Mouse (Mus musculus): Measurements from ENCODE around the gene Cep170b.

Cep170b gene

GRCm38 (mm10) chr12:112737081-112737480 is 16.8 kb downstream of the Cep170b start:
- DNase-seq, result peak; percentile 64

DNA sequence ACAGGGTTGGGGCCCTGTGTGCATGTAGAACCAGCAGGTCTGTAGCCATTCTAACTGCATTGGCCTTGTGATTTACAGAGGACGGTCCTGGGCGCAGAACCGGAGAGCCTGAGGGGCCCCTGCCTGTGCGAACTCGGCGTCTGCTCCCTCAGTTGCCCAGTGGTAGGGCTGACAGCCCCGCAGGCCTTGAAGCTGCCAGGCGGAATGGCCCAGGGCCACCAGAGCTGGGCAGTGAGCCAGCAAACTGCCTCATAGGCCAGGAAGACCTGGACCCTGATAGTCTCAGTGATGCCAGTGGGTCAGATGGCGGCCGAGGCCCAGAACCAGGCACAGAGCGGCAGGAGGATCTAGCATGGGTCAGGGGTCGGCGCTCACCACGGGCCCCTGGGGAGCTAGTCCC is 17.5 kb downstream of the Cep170b start:
- DNase-seq, result peak; percentile 96

DNA sequence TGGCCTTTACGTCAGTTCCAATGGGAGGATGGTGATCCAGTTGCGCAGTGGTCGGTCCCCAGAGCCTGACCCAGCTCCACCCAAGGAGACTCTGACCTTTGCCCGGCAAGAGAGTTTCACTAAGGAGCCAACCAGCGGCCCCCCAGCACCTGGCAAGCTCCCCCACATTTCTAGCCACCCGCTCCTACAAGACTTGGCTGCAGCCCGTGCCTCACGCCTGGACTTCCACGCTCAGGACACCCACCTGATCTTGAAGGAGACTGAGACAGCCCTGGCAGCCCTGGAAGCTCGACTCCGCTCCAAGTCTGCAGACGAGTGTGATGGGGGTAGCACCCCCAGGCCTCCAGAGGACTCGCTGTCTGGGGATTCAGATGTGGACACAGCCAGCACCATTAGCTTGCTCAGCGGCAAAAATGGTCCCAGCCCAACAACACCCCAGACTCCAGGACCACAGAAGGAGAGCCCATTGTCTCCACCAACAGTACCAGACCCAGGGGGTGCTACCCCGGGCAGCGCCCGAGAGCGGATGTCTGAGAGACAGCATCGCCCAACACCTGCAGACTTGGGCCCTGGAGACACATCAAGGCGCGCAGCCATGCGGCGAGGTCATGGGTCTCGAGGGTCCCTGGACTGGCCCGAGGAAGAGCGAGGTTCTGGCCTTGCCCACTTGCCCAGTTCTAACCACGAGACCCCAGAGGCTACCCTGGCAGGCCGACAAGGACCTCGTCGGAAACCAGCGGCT is 18.2 kb downstream of the Cep170b start:
- peak; percentile 74 for DNase-seq

- DNase-seq, result peak; percentile 66
Measured at GRCm38 (mm10) chr12:112739023-112739568, 18.8 kb downstream of the Cep170b start.

DNA sequence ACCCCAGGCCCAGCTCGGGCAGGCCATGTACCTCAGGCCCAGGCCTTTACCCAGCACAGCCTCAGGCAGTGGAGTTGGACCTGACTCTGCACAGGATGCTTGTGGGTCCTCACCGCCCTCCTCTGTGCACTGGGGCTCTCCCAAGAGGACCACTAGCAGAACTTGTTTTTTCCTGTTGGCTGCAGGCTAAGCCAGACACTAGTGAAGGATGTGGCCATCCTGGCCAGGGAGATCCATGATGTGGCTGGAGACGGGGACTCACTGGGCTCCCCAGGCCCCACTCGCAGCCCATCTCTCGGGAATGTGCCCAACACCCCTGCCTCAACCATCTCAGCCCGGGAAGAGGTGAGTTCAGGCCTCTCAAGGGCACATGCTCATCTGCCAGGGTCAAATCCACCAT is 22.5 kb downstream of the Cep170b start:
- no peak for DNase-seq

DNA sequence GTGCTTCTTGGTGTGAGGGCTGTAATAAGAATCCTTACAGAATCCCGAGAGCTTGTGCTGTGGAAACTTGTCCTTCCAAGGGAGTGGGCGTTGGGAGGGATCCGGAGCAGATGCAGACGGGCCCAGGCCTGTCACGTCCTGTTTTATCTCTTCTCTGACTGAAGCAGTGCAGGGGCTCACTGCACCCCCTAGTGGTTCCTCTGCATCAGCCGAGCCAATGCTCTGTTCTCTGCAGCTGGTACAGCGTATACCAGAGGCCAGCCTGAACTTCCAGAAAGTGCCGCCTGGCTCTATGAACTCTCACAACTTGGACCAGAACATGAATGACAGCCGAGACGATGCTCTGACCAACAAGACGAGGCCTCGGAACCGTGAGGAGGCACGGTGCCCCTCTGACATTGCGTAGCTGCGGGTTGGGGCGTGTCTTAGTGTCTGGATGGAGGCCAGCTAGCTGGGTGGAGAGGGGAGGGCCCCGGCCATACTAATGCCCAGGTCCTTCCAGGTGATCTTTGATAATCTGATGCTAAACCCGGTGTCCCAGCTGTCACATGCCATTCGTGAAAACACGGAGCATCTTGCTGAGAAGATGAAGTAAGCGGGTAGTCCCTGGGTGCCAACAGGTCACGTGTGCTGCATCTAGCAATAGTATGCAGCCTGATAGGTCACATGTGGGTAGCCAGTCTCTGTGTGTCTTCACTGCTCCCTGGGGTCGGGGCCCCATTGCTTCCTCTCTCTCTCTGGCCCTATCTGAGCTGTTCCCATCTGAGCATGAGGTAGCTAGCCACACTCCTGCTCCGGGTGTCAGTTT is 23.1 kb downstream of the Cep170b start:
- DNase-seq, result peak; percentile 76

DNA sequence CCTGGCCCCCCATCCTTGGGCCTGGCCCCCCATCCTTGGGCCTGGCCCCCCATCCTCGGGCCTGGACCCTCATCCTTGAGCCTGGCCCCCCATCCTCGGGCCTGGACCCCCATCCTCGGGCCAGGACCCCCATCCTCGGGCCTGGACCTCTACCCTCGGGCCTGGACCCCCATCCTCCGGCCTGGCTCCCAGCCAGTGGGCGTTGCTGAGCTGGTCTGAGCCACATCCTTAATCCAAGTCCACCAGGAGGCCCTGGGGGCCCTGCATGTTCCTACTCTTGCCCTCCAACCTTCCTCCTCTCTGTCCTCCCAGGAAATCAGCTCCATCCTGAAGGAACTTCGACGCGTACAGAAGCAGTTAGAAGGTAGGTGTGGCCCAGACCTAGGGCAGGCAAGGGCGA is 24.0 kb downstream of the Cep170b start:
- peak; percentile 49 for DNase-seq

DNA sequence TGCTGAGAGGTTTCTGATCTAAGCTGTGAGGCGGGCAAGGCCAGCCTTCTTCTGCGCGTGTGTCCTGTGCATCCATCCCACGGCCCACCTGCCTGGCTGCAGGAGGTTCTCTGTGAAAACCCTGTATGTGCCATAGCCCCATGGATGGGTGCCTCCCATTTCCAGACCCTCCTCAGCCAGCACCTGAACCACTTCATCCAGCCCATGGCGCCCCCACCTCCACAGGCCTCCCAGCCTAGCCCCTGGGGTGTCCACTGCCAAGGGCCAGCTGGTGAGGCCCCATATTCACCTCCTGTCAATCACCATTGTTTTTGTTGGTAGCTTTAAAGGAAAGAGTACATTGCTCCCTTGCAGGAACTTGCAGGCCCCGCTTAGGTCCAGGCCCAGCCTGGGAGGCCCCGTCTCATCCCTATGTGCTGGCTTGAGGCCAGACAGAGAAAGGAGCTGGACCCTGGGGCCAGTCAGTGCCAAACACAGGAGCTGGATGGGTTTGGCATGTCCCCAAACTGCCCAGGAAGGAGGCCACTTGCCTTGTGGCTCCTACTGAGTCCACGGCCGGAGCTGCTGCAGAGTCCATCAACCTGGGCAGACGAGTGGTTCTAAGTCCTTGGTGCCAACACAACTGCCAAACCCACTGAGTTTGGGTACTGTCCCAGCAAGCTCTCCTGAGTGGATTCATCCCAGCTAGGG is 24.8 kb downstream of the Cep170b start:
- peak; percentile 65 for DNase-seq

- peak; percentile 51 for DNase-seq
Measured at GRCm38 (mm10) chr12:112745716-112746115, 25.5 kb downstream of the Cep170b start.

- DNase-seq, result no peak
Measured at GRCm38 (mm10) chr12:112746461-112746807, 26.2 kb downstream of the Cep170b start.

- DNase-seq, result peak; percentile 35
Measured at GRCm38 (mm10) chr12:112746808-112747605, 26.8 kb downstream of the Cep170b start.

DNA sequence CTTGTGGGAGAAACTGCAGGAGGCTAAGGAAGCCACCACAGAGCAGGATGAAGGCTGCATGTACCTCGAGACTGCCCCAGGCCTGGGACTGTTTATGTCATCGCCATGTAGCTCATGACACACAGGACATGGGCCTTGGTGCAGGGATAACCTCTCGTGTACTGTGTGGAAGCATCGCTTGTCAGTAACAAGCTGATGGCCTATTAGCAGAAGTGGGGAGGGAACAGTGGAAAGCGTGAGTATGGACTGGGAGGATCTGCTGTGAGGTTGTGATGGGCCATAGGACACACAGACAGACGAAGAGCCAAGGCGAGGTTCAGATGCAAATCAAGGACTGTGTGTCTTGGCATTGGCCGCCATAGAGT is 27.3 kb downstream of the Cep170b start:
- DNase-seq, result peak; percentile 23

GRCm38 (mm10) chr12:112750976-112751375 is 30.7 kb downstream of the Cep170b start:
- no peak for DNase-seq

GRCm38 (mm10) chr12:112752399-112752798 is 32.1 kb downstream of the Cep170b start:
- no peak for DNase-seq

DNA sequence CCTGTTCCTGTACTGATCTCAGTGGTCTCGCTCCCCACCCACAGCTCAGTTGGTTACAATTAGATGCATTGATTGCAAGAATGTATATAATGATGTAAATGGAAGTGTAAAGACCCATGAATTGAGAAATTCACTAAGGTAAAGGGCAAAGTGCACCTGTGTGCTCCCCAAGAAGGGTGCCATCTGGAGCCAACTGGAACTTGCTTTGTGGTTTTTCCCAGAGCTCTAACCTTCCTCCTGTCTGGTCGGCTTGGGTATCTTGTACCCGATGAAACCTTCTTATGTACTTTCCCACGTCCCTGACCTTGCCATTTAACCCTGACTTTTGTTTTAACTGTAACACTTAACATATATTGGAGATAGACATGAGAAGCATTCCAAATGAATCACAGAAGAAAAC is 35.6 kb downstream of the Cep170b start:
- DNase-seq, result no peak

DNA sequence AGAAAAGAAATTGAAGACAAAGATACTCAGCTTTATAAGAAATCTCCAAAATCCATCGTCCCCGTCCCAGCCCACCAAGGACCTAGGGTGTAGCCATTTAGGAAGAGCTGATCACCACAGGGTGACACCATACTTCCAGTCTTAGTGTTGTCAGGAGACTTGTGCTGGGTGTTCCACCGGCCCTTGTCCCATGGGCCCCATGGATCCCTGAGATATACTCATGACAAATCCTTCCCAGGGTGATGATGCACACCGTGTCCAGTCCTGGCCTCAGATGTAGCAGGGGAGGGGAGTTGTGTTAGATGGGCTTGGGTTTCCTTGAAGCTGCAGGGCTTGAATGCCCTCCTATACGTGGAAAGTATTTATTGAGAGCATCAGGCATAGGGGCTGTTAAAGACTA is 37.6 kb downstream of the Cep170b start:
- no peak for DNase-seq

GRCm38 (mm10) chr12:112759471-112759870 is 39.2 kb downstream of the Cep170b start:
- DNase-seq, result no peak

GRCm38 (mm10) chr12:112760154-112760926 is 40.1 kb downstream of the Cep170b start, which contains the start of gene Pld4:
Gene Pld4, plus strand, starts transcription at chr12:112760655.
- no peak for DNase-seq

DNA sequence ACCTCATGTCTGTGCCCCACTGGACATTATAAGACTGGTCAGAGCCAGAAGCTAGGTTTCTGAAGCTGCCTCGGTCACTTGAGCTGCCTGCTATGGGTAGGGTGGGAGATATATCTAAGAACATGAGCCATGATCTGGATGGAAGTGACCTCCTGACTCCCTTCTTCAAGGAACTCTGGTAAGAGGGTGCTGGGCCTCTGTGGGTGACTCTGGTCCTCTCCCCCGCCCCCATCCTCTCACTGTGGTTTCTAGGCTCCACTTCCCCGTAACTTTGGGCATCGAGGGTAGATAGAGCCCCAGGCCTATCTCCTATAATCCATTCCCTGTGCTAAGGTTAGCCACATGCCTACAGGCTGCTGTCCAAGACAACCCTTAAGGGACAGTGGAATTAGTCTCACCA is 41.2 kb downstream of the Cep170b start:
- no peak for DNase-seq

- no peak for DNase-seq
Measured at GRCm38 (mm10) chr12:112762018-112762417, 41.8 kb downstream of the Cep170b start.

GRCm38 (mm10) chr12:112763176-112763575 is 42.9 kb downstream of the Cep170b start:
- no peak for DNase-seq

- no peak for DNase-seq
Measured at GRCm38 (mm10) chr12:112764141-112764540, 43.9 kb downstream of the Cep170b start.
